Mouse (Mus musculus): ENCODE measurements at regions not wholly inside any gene's neighbourhood (a gene's known extent, or its start where the extent isn't known, plus 50 kb on each side); places are given as distances from the start of the nearest gene placed in this dataset.
"Not testable (repeated sequence)": the region's sequence is repeated elsewhere in the genome, so short reads cannot be mapped to it uniquely, and the experiment has no call there.

- Histone ChIP-seq H3K27me3 (replicated peaks) (no peaks in the 10 kb centered on the region), H3K4me2 (no peak overlapping the region), H3K36me3 (no peaks in the 10 kb centered on the region), H3K9me3 (replicated peaks) (no peaks in the 10 kb centered on the region), H3K4me1 (no peaks in the 10 kb centered on the region), H3K4me3 (replicated peaks) (no peak overlapping the region), H3K9ac (replicated peaks) (no peak overlapping the region), H3K27ac (replicated peaks) (no peak overlapping the region)
- ATAC-seq (ENCODE audit: low FRiP score): no peak
- 72% methylated on average over 7 of the region's 7 CpGs for WGBS
Measured at GRCm38 (mm10) chr12:16370061-16370460, 240.7 kb downstream of the Lpin1 start.

DNA sequence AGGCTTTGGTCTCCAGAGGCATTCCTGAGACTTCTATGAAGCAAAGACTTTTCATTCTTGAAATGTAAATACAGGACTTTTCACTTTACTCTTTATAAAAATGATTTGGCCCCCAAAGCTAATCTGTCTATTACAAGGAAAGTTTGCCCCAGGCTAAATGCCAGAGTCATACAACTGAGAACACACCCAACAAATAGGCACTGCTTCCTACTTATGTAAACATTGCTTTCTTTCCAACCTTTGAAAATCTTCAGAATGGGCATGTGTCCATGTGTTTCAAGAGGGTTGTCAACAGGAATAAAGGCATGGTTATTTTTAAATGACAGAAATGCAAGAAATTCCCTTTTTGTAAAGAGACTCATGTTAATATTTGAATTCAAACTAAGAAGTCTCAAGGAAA lies 248.4 kb downstream of the Lpin1 start:
- Histone ChIP-seq H3K4me2 (no peak overlapping the region), H3K4me1 (no peaks in the 10 kb centered on the region), H3K4me3 (replicated peaks) (no peak overlapping the region), H3K9ac (replicated peaks) (no peak overlapping the region), H3K9me3 (replicated peaks) (0 out of 2 replicates have a peak, but pooled peaks cover 3% of the 10 kb centered on the region), H3K27ac (replicated peaks) (no peak overlapping the region), H3K36me3 (no peaks in the 10 kb centered on the region), H3K27me3 (replicated peaks) (no peaks in the 10 kb centered on the region)
- no peak for ATAC-seq (ENCODE audit: low FRiP score)

GRCm38 (mm10) chr12:16358831-16359230 lies 251.9 kb downstream of the Lpin1 start:
- H3K9me3 ChIP-seq (replicated peaks): 0 out of 2 replicates have a peak, but pooled peaks cover 3% of the 10 kb centered on the region
- no peaks in the 10 kb centered on the region for H3K4me1 ChIP-seq
- WGBS: 43% methylated on average over 1 of the region's 1 CpGs
- H3K9ac ChIP-seq (replicated peaks): no peak overlapping the region
- H3K27me3 ChIP-seq (replicated peaks): no peaks in the 10 kb centered on the region
- no peak overlapping the region for H3K4me3 ChIP-seq (replicated peaks)
- no peak overlapping the region for H3K4me2 ChIP-seq
- no peaks in the 10 kb centered on the region for H3K36me3 ChIP-seq
- H3K27ac ChIP-seq (replicated peaks): no peak overlapping the region
- ATAC-seq (ENCODE audit: low FRiP score): no peak

DNA sequence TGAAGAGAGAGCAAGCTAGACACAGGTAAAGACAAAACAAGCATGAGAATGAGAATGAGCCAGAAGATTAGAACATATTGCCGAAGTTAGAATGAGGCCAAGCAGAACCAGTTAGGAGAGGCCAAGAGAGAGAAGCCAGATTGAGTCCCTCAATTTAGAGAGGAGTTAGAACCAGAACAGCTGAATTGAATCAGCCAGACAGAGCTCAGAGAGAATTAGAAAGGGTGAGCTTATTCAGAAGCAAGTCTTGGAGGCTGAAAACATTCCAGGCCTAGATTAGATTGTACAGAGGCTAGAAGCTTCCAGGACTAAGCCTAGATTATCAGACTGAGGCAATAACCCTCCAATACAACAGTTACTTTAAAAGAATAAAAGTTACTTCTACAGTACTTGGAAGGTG lies 256.1 kb downstream of the Lpin1 start:
- Histone ChIP-seq H3K4me2 (no peak overlapping the region), H3K36me3 (no peaks in the 10 kb centered on the region), H3K27me3 (replicated peaks) (no peaks in the 10 kb centered on the region), H3K4me1 (no peaks in the 10 kb centered on the region), H3K4me3 (replicated peaks) (no peak overlapping the region), H3K9me3 (replicated peaks) (no peaks in the 10 kb centered on the region), H3K9ac (replicated peaks) (no peak overlapping the region), H3K27ac (replicated peaks) (no peak overlapping the region)
- no peak for ATAC-seq (ENCODE audit: low FRiP score)
- 89% methylated on average over 1 of the region's 1 CpGs for WGBS

GRCm38 (mm10) chr12:16351751-16352150 lies 259.0 kb downstream of the Lpin1 start:
- no peak overlapping the region for H3K9ac ChIP-seq (replicated peaks)
- no peaks in the 10 kb centered on the region for H3K4me1 ChIP-seq
- no peak overlapping the region for H3K4me3 ChIP-seq (replicated peaks)
- no peak overlapping the region for H3K4me2 ChIP-seq
- no peak for ATAC-seq (ENCODE audit: low FRiP score)
- no peak overlapping the region for H3K27ac ChIP-seq (replicated peaks)
- H3K36me3 ChIP-seq: no peaks in the 10 kb centered on the region
- no peaks in the 10 kb centered on the region for H3K27me3 ChIP-seq (replicated peaks)
- H3K9me3 ChIP-seq (replicated peaks): no peaks in the 10 kb centered on the region

- ATAC-seq (ENCODE audit: low FRiP score): no peak
- no peak overlapping the region for H3K4me2 ChIP-seq
- no peaks in the 10 kb centered on the region for H3K9me3 ChIP-seq (replicated peaks)
- no peaks in the 10 kb centered on the region for H3K36me3 ChIP-seq
- H3K27ac ChIP-seq (replicated peaks): no peak overlapping the region
- H3K4me3 ChIP-seq (replicated peaks): no peak overlapping the region
- H3K4me1 ChIP-seq: no peaks in the 10 kb centered on the region
- no peak overlapping the region for H3K9ac ChIP-seq (replicated peaks)
- no peaks in the 10 kb centered on the region for H3K27me3 ChIP-seq (replicated peaks)
Measured at GRCm38 (mm10) chr12:16349310-16349709, 261.5 kb downstream of the Lpin1 start.

- WGBS: 84% methylated on average over 3 of the region's 3 CpGs
- Histone ChIP-seq H3K9ac (replicated peaks) (no peak overlapping the region), H3K4me1 (no peaks in the 10 kb centered on the region), H3K4me2 (no peak overlapping the region), H3K4me3 (replicated peaks) (no peak overlapping the region), H3K36me3 (no peaks in the 10 kb centered on the region), H3K27ac (replicated peaks) (no peak overlapping the region), H3K27me3 (replicated peaks) (no peaks in the 10 kb centered on the region), H3K9me3 (replicated peaks) (no peaks in the 10 kb centered on the region)
- no peak for ATAC-seq (ENCODE audit: low FRiP score)
Measured at GRCm38 (mm10) chr12:16344021-16344420, 266.7 kb downstream of the Lpin1 start.

- not testable (repeated sequence) for H3K4me2 ChIP-seq; H3K4me3 ChIP-seq (replicated peaks); H3K27ac ChIP-seq (replicated peaks); H3K9me3 ChIP-seq (replicated peaks); H3K9ac ChIP-seq (replicated peaks); H3K27me3 ChIP-seq (replicated peaks); ATAC-seq (ENCODE audit: low FRiP score); H3K4me1 ChIP-seq; H3K36me3 ChIP-seq
- 46% methylated on average over 2 of the region's 2 CpGs for WGBS
Measured at GRCm38 (mm10) chr12:16342030-16342429, 268.7 kb downstream of the Lpin1 start.

- H3K9me3 ChIP-seq (replicated peaks): no peaks in the 10 kb centered on the region
- H3K9ac ChIP-seq (replicated peaks): no peak overlapping the region
- no peaks in the 10 kb centered on the region for H3K36me3 ChIP-seq
- no peaks in the 10 kb centered on the region for H3K27me3 ChIP-seq (replicated peaks)
- no peaks in the 10 kb centered on the region for H3K4me1 ChIP-seq
- ATAC-seq (ENCODE audit: low FRiP score): no peak
- no peak overlapping the region for H3K4me3 ChIP-seq (replicated peaks)
- no peak overlapping the region for H3K4me2 ChIP-seq
- no peak overlapping the region for H3K27ac ChIP-seq (replicated peaks)
- WGBS: 97% methylated on average over 3 of the region's 3 CpGs
Measured at GRCm38 (mm10) chr12:16331456-16331855, 279.3 kb downstream of the Lpin1 start.

- H3K27ac ChIP-seq (replicated peaks): no peak overlapping the region
- no peak overlapping the region for H3K4me2 ChIP-seq
- WGBS: 59% methylated on average over 2 of the region's 2 CpGs
- no peaks in the 10 kb centered on the region for H3K27me3 ChIP-seq (replicated peaks)
- no peaks in the 10 kb centered on the region for H3K9me3 ChIP-seq (replicated peaks)
- H3K9ac ChIP-seq (replicated peaks): no peak overlapping the region
- no peaks in the 10 kb centered on the region for H3K4me1 ChIP-seq
- no peaks in the 10 kb centered on the region for H3K36me3 ChIP-seq
- H3K4me3 ChIP-seq (replicated peaks): no peak overlapping the region
- ATAC-seq (ENCODE audit: low FRiP score): no peak
Measured at GRCm38 (mm10) chr12:16329129-16329528, 281.6 kb downstream of the Lpin1 start.

DNA sequence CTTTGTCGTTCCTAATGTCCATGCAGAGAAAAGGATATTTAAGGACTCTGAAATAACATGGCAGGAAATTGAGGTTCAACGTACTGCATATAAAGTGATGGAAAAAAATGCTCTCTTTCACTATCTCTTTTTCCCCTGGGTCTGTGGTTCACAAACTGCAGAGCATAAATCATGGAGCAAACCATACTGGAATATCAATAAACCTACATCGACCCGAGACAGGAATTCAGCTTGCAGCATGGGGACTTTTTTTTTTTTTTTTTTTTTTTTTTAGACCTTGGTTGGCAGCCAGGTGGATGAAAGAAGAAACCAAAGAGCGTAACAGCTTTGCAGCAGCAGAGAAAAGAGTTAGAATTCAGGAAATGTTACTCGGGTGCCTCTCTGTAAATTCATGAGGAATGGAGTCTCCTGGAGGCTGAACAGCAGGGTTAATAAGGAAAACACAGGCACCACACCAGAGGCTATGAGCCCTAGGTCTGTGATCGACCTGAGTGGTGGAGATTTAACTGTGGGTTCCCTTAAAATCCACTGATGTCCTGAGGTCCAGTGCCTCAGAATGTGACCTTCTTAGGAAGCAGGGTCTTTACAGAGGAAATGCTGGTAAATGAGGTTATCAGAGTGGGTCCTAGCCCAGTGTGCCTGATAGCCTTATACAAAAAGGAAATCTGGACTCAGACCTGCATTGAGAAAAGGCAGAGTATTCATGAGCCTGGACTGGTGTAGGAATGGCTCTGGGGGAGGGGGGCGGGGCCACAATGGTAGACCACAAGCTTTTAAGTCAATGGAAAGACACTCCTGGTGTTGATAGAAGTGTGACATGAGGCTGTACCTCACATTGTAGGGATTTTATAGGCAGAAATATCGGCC lies 290.0 kb downstream of the Lpin1 start:
- Histone ChIP-seq H3K27ac (replicated peaks) (peak overlapping the region; percentile 73), H3K9me3 (replicated peaks) (no peaks in the 10 kb centered on the region), H3K27me3 (replicated peaks) (no peaks in the 10 kb centered on the region), H3K36me3 (no peaks in the 10 kb centered on the region), H3K4me2 (no peak overlapping the region), H3K9ac (replicated peaks) (no peak overlapping the region), H3K4me3 (replicated peaks) (no peak overlapping the region), H3K4me1 (peaks cover 10% of the 10 kb centered on the region; the same call in 1 of the 2 replicates)
- peak; percentile 50; the same call in 1 of the 2 replicates for ATAC-seq (ENCODE audit: low FRiP score)
- 51% methylated on average over 9 of the region's 9 CpGs for WGBS

DNA sequence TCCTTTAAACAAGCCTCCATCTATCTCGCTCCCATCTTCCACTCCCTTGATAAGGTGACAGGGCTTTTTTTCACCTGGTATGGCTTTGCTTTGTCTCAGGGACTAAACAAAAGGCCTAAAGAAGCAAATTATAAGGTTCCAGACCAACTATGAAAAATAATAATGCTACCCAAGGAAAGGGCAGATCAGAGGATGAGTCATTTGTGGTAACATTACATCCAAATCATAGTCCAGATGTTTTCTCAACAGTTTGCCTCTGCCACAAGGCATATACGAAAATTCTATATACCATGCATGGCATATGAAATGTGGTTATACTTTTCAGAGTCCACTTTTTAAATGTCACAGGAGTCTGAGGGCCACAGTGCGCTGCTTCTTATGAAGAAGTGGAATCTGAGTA lies 302.7 kb downstream of the Lpin1 start:
- H3K27ac ChIP-seq (replicated peaks): no peak overlapping the region
- H3K36me3 ChIP-seq: no peaks in the 10 kb centered on the region
- H3K4me2 ChIP-seq: no peak overlapping the region
- ATAC-seq (ENCODE audit: low FRiP score): no peak
- H3K4me1 ChIP-seq: no peaks in the 10 kb centered on the region
- H3K9me3 ChIP-seq (replicated peaks): no peaks in the 10 kb centered on the region
- no peak overlapping the region for H3K4me3 ChIP-seq (replicated peaks)
- no peaks in the 10 kb centered on the region for H3K27me3 ChIP-seq (replicated peaks)
- H3K9ac ChIP-seq (replicated peaks): no peak overlapping the region
- WGBS: 84% methylated on average over 3 of the region's 3 CpGs
